Mouse (Mus musculus): ENCODE measurements at regions not wholly inside any gene's neighbourhood (a gene's known extent, or its start where the extent isn't known, plus 50 kb on each side); places are given as distances from the start of the nearest gene placed in this dataset.
"Not testable (repeated sequence)": the region's sequence is repeated elsewhere in the genome, so short reads cannot be mapped to it uniquely, and the experiment has no call there.

DNA sequence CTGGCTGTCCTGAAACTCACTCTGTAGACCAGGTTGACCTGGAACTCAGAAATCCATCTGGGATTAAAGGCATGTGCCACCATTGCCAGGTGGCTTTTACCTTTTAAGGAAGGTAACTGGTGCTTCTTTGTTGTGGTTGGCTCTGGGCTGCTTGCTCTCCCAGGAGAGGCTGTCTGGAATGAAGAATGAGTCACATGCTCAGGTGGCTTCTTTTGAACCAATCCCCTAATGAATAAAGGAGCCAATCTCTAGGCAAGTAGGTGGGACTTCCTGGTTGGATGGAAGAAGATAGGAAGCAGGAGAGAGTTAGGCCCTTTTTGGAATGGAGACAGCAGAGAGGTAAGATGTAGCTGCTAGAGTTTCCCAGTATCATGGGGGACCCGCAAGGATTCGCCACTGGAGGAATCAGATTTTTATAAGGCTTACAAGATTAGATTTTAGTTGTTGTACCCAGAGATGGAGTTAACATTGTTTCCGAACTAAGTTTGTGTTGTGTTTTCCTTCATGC lies 241.6 kb downstream of the Enc1 start:
- no peak for DNase-seq

DNA sequence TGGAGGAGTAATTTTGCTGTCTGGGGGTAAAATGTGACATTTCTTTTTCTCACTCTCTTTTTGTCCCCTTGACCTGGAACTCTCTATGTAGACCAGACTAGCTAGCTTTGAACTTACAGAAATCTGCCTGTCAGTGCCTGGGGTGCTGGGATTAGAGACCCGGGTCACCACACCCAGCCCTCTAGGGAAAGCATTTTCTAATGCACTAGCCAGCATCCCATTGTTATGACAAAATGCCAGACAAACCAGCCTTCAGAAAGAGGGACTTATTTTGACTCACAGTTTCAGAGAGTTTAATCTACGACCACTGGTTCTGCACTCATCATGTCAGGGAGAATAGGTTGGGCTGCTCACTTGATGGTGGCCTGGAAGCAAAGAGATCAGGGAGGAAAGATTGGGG lies 240.4 kb downstream of the Enc1 start:
- no peak for DNase-seq

DNA sequence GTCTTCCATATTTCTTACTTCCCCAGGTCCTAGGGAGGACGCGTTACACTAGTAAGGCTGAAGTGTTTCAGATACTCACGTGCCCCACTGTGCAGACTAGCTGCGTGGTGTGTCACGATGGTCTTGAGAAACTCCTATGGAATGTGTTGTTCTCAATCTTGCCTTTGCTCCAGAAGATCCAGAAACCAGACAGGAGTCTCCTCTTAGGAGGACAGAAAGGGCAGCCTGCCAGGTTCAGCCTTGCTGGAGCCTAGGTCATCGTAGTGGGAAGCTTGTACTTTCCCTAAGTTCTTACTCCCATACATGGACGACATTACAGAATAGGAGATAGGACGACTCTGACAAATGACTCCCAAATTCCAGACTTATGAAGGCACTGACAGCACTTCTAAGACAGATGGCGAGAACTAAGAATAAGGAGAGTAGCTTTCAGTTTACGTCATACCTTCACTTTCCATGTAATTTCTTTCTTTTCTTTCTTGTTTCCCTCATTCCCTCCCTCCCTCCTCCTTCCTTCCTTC lies 238.2 kb downstream of the Enc1 start:
- DNase-seq, result no peak

DNA sequence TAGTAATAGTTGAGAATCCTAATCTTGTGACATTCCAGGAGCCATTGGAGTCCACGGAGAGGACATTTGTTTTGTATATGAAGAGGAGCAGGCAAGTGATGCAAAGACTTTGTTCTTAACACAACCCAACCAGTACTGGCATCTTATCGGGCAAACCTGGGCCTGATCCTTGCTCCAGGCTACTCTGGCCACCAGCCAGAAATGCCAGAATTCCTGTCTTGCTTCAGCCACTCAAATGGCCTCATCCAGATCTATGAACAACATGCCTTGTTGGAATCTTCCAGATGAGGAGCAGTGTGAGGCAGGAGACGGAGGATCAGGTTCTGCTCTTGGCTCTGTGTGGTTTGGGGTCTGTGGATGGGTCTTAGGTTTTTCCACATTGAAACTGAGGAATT lies 233.1 kb downstream of the Enc1 start:
- DNase-seq, result no peak

DNA sequence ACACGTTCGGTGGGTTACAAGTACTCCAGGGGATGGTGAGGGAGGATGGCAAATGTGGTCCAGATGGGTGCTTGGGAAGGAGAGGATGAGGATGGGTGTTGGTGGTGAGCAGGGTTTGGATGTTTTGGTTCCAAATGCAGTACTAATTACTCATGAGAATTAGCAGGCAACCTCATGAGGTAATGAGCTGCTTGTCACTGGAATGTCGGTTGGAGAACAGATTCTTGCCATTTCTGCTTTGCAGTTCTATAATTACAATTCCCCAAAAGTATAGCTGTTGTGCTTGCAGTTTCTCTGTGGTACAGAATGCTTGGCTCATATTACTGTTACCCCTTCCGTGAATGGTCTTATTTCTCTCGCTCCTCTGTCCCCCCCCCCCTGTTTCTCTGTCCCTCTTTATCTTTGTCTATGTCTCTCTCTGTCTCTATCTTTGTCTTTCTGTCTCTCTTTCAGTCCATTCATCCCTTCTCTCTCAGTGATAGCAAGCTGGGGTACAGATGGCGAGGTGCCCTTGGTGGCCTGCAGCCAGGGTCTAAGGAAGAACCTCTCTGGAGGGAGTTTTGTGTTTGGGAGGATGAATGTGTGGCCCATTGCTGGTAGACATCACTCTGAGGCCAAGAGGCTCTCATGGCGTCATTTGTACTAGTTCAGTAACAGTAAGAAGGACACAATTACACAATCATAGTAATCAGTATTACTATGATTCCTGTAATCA lies 232.5 kb downstream of the Enc1 start:
- DNase-seq, result no peak

DNA sequence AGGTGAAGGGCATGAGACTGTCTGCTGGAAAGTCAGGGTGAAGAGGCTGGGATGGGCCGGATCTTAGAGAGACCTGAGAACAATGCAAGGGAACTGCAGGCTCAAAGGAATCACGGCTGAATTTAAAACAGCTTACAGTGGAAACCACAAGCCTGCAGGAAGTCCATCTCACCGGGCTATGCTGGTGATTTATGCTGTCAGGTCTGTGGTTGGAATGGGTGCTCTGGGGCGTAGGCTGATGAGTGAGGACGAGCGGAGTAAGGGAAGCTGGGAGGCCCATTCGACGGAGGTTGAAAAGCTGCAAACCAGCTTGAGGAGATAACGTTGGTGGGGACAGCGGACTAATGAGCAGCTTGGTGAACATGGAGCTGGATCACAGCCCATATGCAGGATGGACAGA lies 229.1 kb downstream of the Enc1 start:
- no peak for DNase-seq

DNA sequence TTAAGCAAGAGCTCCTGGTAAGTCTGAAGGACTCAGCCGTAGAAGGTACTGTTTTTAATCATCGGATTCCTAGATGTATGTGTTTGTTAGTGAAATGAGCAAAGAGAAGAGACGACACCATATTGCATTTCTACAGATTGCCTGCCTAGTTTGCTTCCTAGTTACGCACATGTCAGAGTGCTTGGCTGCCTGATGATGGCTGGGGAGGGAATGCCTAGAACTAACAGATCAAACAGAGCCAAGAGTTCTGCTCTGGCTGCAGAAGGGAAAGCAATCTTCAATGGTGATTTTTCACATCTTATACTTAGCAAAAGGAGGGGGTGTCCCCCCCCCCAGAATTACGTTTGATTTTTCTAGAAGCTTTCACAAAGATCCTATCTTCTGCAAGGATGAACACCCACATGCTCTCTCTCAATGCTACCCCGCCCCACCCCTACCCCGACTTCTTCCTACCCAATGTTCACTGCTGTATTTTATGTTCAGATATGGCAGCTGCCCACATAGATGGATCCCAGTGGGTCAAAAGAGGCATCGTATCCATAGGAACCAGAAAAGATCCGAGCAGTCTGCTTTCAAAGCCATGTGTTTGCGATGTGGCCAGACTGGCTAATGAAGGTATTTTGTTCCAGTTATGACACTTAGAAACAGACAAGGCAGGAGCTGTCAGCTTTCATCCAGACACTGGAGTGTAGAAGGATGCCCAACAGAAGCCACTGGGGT lies 228.1 kb downstream of the Enc1 start:
- DNase-seq, result no peak

DNA sequence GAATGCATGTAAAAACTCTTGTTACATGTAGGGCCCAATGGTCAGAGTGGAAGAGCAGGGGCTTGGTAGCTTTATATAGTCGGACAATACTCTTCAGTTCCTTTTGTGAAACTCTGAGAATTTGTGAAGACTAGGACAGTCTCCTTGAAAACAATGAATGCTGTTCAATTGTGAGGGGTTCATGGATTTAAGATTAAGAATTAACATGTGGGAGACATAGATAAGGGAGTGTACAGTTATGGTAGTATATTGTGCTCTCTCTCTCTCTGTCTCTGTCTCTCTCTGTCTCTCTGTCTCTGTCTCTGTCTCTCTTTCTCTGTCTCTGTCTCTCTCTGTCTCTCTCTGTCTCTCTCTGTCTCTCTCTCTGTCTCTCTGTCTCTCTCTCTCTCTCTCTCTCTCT lies 225.7 kb downstream of the Enc1 start:
- not testable (repeated sequence) for DNase-seq

DNA sequence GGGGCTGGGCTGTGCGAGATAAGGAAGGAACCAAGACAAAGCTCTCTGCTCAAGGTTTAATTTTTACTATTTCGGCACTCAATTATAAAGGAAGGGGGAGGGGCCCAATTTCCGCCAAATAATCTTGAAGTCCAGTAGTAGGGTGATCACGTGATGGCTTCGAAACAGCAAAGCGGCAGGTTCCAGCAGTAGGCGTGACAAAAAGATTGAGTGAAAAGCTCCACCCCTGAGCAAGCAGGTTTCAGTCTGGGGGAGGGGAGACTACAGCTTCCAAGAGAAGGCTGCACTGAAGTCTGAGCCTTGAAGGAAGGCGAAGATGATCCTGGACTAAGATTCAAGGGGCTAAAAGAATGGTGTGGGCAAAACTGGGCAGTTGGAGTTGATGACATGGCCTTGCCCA lies 222.9 kb downstream of the Enc1 start:
- no peak for DNase-seq

DNA sequence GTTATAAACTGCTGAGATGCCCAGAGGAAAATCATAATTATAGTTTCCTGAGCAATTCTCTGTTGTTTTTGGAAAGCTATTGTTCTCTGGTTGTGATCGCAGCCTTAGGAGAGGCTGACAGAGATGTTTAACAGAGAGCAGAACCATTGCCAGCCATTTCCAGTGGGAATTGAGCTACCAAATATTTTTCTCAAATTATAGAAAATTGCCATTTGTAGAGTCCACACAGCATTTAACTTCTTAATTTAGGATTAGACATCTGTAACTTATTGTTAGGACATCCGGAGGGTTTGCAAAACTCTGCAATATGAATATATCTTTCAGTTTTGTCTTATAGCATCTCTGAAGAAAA lies 222.0 kb downstream of the Enc1 start:
- no peak for DNase-seq

DNA sequence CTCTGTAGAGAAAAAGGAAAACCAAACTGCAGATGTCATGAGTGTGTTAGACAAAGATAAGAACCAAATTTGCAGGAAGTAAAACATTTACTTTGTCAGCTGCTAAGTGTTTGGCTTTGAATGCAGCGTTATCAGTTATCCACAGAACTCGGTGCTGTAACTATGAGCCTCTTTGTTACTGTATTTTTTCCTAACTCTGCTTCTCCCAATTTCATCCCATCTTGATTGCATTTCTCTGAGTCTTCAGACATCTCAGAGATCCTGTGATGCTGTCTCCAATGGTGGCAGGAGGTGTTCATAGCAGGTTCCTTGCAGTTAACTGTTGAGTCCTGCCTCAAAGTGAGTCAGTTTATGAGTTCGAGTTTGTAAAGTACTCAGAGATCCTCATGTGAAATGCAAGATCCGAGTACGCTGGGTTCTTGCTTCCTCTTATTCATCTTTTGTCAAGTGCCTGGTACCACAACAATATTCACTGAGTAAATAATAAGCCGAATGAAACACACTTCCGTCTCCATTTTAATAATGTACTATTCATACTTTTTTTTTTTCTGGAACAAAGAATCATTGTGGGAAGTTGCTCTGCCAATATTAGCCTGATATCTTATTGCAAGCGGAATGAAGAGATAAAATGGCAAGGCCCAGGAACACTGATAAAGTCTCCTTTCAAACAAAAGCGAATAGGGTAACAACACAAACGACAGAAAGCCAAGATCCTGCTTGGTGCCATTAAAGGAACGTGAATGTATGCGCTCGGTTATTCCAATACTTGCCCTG lies 221.4 kb downstream of the Enc1 start:
- no peak for DNase-seq

DNA sequence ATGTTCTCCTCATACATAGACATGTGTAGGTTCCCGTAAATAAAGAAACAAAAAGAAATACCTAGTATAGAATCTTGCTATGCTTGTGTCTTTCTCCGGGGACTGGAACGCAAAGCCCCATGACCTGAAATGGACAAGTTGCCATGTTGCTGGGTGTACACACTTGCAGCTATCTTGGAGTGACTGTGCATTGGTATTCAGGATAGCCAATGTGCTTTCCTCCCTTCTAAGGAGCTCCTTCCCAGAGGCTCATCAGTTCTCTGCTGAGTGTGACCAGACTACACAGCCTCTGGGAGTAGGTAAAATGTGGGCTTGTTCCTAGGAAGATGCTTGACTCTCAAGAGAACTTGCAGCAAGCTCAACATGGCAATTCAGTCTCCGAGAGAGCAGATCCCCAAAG lies 220.3 kb downstream of the Enc1 start:
- DNase-seq, result no peak

DNA sequence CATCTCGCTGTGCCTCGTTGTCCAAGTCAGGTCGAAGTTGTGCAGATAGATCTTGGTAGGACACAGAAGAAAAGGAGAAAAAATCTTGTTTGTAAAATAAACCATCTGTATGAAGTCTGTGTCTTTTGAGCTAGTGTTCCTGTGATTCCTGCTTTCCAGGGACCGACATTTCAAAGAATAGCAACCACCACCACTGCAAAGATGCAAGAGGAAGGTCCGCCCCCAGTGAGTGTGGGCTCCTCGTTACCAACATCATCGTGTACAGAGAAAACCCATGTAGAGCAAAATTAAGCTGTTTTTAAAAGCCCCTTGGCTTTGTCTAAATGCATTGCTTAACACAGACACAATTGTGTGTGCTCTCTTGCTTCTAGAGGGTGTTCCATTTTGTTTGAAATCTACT lies 218.2 kb downstream of the Enc1 start:
- no peak for DNase-seq

DNA sequence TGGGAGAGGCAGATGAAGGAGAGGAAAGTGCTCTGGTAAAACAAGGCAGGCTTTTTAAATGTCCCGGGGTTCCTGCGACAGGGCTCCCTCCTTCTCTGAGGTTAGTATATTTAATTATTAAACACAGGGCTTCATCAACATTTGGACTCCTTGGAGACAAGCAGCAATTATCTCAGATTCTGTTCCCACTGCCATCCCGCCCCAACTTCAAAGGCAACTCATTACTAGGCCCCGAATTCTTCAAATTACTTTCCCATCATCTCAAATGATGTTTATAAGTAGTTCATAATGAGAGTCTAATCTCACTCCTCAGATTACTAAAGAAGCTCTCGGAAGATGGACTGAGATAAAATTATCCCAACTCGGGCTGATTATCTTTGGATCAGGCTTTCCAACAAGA lies 215.1 kb downstream of the Enc1 start:
- DNase-seq, result no peak

DNA sequence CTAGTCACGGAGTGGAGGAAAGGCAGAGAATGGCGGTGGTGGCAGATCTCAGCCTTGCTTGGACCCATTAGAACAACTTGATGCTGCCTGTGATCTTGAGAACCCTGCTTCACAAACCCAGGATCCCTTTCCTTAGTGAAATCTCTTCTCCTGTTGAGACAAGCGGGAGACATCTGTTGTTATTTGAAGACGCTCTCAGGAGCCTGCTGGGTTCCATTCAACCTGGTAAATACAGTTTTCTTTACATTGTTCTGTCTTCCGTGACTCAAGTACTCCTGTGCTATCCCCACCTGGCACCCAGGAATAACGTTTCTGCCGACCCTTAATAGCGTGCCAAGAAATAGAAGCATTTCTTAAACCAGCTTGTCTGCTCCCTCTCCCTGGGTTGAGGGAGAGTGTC lies 213.8 kb downstream of the Enc1 start:
- DNase-seq, result no peak

DNA sequence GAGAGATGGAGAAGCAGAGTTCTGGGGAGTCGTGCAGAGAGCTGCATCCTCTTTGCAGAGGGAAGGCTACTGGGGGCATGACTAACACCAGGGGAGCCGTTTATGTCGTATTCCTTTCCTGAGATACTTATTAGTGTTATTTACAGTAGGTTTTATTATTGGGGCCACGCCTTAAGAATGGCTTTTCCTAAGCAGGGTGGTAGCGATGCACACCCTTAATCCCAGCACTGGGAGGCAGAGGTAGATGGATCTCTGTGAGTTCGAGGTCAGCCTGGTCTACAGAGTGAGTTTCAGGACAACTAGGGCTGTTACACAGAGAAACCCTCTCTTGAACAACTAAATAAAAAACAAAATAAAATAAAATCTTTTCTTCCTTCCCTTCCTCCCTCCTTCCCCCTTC lies 212.6 kb downstream of the Enc1 start:
- no peak for DNase-seq

DNA sequence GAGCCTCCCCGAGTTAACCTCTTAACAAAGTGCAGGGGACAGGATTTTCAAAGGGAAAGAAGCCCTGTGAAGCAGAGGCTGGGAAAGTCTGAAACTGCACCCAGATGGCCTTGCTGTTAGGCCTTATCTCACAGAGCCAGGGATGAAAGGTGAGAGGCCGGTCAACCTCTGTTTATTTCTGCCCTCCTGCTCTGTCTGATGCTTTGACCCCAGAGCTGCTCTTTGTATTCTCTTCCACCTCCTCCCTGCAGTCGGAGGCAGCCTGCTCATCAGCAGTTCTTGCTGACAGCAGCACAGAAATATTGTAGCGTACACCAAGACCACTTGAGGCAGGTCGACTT lies 212.2 kb downstream of the Enc1 start:
- peak; percentile 52 for DNase-seq

DNA sequence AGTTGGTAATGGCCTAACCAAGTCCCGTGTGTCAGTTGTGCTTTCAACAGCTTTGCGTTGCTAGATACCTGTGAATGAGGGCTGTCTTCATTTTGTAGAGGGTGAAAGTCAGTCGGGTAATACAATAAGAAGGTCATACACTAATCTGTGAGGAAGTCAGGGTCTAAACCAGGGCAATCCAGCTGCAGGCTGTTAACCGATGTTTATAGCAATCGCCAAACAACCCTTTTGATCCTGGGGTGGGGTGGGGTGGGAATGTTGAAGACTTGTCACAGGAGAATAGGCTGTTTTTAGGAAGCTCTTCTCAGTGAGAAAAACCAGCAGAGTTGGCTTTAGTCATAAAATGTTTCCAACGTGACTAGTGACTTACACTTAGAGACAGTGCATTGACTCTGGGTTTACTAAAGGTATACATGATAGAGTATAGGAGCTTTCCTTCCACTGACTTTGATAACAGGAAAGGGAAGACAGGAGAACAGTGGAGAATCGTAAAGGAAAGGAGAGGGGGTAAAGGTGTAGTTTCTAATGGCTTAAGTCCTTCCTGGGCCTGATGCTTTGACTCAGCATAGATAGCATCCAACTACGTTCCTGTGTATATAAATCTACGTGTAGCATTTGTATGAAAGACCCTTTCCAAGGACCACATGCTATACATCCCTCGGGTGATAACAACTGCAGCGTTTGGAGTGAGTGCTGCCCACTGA lies 211.6 kb downstream of the Enc1 start:
- no peak for DNase-seq

DNA sequence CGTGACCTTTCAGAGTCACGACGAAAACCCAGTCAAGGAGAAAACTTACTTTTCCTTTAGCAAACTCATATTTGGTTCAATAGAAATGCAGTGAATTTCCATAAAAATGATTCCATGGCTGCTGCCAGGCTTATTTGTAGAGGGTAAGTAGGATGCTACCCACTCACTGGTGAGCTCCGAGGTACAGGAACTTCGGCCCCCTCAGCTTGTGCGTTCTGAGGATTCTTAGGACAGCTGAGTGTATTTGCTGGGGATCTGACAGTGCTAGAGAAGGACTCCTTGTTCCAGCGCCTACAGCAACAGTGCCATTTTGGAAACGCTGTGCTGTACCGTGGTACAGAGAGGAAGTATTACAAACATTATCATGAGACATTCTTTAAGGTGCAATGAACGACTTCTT lies 210.4 kb downstream of the Enc1 start:
- no peak for DNase-seq

DNA sequence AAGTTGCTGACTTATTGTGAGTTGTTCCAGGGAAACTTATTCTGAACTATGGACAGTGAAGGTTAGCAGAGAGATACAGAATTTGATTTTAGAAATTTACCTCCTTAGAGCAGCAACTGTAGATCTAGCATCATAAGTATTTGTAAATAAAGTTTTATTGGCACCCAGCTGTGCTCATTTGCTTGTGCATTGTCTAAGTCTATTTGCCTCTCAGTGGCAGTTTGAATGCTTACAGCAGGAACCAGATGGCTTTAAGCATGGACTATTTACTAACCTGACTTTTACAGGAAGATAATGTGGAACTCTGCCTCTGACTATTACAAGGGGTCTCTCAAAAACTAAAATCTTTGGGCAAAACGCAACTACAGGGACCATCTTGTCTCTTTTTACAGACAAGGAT lies 207.2 kb downstream of the Enc1 start:
- DNase-seq, result no peak

DNA sequence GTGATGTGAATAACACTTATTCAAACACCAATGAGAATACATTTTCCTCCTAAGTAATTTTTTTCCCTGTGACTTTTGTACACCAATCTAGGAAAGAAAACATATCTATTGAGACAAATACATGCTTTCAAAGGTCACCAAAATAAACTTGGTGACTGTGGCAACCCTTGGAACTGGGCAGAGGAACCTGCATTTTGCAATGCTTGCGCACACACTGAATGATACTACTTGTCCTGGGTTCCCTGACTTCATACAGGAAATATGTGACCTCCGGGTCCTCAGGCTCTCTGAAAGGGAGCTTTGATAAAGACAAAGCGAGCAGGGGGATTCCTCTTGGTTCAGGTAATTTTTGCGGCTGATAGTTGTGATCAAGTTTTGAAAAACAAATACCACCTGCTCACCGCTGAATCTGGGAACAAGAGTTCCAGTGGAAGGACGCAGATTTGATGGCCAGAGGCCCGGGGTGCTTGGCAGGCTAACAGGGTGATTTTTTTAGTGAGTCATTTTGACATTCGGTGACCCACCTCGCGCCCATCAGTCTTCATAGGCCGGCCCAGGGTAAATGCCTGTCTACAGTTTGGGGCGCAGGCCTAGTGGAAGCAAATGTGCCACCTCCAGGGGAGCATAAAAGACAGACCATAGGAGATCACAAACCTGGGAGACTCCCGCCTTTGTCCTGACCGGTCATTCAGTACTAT lies 203.0 kb downstream of the Enc1 start:
- no peak for DNase-seq

DNA sequence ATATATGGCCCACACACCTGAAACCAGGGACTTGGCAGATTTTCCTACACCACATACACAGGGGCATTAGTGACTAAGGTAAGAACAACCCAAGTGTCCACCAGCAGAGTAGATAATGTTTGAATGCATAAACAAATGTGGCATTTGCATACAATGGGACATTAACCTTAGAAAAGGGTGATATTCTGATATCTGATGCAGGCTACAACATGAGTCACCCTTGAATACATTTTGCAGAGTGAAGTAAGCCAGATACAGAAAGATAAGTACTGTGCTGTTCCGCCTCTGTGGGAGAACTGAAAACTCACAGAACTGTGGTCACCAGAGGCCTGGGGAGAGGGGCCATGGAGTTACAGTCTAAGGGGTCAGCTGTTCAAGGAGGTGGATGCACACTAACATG lies 201.9 kb downstream of the Enc1 start:
- no peak for DNase-seq

DNA sequence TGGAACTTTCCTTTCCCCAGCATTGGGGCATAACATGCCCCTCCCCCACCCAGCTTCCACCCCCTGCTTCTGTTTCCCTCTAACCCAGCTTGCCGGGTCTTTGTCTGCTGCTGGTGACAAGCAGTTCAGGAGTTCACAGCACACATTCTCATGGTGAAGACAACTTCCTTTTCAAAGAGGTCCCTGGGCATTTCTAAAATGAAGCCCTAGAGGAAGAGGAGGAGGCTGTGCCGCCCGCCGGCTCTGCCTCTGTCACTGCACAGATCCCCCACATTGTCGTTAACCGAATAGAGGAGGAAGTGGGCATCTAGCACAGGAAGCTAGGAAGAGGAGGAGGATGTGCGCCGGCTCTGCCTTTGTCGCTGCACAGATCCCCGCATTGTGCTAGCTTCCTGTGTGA lies 201.4 kb downstream of the Enc1 start:
- peak; percentile 64 for DNase-seq

Measured in embryo, embryonic 11 days (tissue).